Mouse (Mus musculus) liver, embryonic 11.5 days (tissue): ENCODE measurements around the gene Stat1. TPM values are rescaled to one million over a fixed set of nuclear protein-coding genes. Genes with fewer than 3 reads are reported as not detected.
A peak's percentile ranks its signal among the peaks of the same experiment; 100 is the strongest.

Source experiments
- ATAC-seq: fragments of 200-750 bp; cut with Nextera tagmentation; replicated peaks from 2 replicates; pipeline ENCODE4 v1.8.0; 2017; ENCODE audit warnings: moderate number of reproducible peaks, mild to moderate bottlenecking, moderate TSS enrichment, moderate library complexity; ENCODE audit not compliant: low FRiP score
- DNase-seq: peaks from one replicate; pipeline ENCODE4 v3.0.0-alpha.2; 2017; ENCODE audit warnings: low spot score
- H3K27ac ChIP-seq: fragments of 300-500 bp; sonication (generic); 2 replicates; pipeline ENCODE4 v1.5.1; 2014; ENCODE audit warnings: mild to moderate bottlenecking, low read depth, low read length, control low read depth
- H3K27me3 ChIP-seq: fragments of 300-500 bp; sonication (generic); replicated peaks from 2 replicates; pipeline ENCODE4 v1.6.1; 2014; ENCODE audit warnings: low read length, mixed read lengths; ENCODE audit not compliant: control insufficient read depth, insufficient read depth
- H3K36me3 ChIP-seq: fragments of 300-500 bp; sonication (generic); 2 replicates; pipeline ENCODE4 v1.6.1; 2014; ENCODE audit warnings: mild to moderate bottlenecking, low read length, moderate library complexity, mixed read lengths; ENCODE audit not compliant: control insufficient read depth, insufficient read depth
- H3K4me1 ChIP-seq: fragments of 300-500 bp; sonication (generic); replicated peaks from 2 replicates; pipeline ENCODE4 v1.6.1; 2014; ENCODE audit warnings: low read length, mixed read lengths; ENCODE audit not compliant: control insufficient read depth, insufficient read depth
- H3K4me2 ChIP-seq: fragments of 300-500 bp; sonication (generic); 2 replicates; pipeline ENCODE4 v1.6.1; 2014; ENCODE audit warnings: mild to moderate bottlenecking, control low read depth, moderate library complexity
- H3K4me3 ChIP-seq: fragments of 300-500 bp; sonication (generic); 2 replicates; pipeline ENCODE4 v1.5.1; 2014; ENCODE audit warnings: low read depth, low read length, control low read depth
- H3K9ac ChIP-seq: fragments of 300-500 bp; sonication (generic); 2 replicates; pipeline ENCODE4 v1.6.1; 2014; ENCODE audit warnings: low read depth, low read length, control low read depth
- H3K9me3 ChIP-seq: fragments of 300-500 bp; sonication (generic); 2 replicates; pipeline ENCODE4 v1.6.1; 2016; ENCODE audit warnings: low read length, inconsistent platforms, mixed read lengths; ENCODE audit not compliant: control insufficient read depth
- WGBS: fragments of 180-500 bp; shearing (Covaris S2); extraction: QIAGEN DNeasy Blood & Tissue Kit; methylation state at CpG from one replicate; pipeline ENCODE4 v1.1.7; 2014; 5-methylcytosine and 5-hydroxymethylcytosine counted together
- polyA plus RNA-seq: library from polyadenylated mRNA; unstranded; fragments of >200 nt; fragmentation: Nextera tagmentation; extraction: Ambion mirVana; gene quantifications from 2 replicates; pipeline ENCODE4 v1.2.1, GENCODE M21; 2014

Stat1 gene
- polyA plus RNA-seq, 1 experiment from 2014 or later = 17.8 TPM

GRCm38 (mm10) chr1:52120191-52120590 is 951 bp downstream of the Stat1 start:
- Histone ChIP-seq H3K9me3 (no peaks in the 10 kb centered on the region), H3K27ac (no peak overlapping the region), H3K4me1 (peaks cover 2% of the 10 kb centered on the region), H3K27me3 (no peaks in the 10 kb centered on the region), H3K4me3 (peak overlapping the region; percentile 89), H3K4me2 (peak overlapping the region; percentile 85), H3K36me3 (no peaks in the 10 kb centered on the region), H3K9ac (no peak overlapping the region)
- ATAC-seq (no peak), DNase-seq (no peak)
- 26% methylated on average over 10 of the region's 10 CpGs for WGBS

DNA sequence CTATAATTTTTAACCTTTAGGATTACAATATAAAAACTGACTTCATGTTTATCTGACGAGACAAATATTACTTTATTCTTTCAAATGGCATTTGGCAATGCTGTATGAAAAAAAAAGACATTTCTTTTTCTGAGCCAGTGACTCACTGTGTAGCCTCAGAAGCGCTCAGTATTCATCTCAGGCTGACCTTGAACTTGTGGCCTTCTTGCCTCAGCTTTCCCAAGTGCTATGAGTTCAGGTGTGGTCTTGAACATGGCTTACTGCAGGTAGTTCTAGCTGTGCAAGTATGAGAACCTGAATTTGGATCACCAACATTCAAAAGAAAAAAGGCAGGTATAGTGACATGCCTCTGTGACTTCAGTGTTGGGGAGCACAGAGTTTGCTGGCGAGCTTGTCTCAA is 1.8 kb downstream of the Stat1 start:
- H3K27me3 ChIP-seq = no peaks in the 10 kb centered on the region
- no peak overlapping the region for H3K4me2 ChIP-seq
- H3K36me3 ChIP-seq = no peaks in the 10 kb centered on the region
- no peaks in the 10 kb centered on the region for H3K9me3 ChIP-seq
- no peak overlapping the region for H3K4me3 ChIP-seq
- no peak overlapping the region for H3K9ac ChIP-seq
- DNase-seq (no peak), ATAC-seq (no peak)
- H3K27ac ChIP-seq = no peak overlapping the region
- WGBS = 75% methylated on average over 3 of the region's 3 CpGs
- H3K4me1 ChIP-seq = peaks cover 2% of the 10 kb centered on the region

GRCm38 (mm10) chr1:52124818-52125217 is 5.6 kb downstream of the Stat1 start:
- Histone ChIP-seq H3K36me3 (peaks cover 5% of the 10 kb centered on the region), H3K27ac (no peak overlapping the region), H3K9ac (no peak overlapping the region), H3K9me3 (no peaks in the 10 kb centered on the region), H3K4me2 (no peak overlapping the region), H3K4me1 (no peaks in the 10 kb centered on the region; the same call in 1 of the 2 replicates), H3K4me3 (no peak overlapping the region), H3K27me3 (no peaks in the 10 kb centered on the region)
- DNase-seq (no peak), ATAC-seq (no peak)
- WGBS = 71% methylated on average over 3 of the region's 3 CpGs

DNA sequence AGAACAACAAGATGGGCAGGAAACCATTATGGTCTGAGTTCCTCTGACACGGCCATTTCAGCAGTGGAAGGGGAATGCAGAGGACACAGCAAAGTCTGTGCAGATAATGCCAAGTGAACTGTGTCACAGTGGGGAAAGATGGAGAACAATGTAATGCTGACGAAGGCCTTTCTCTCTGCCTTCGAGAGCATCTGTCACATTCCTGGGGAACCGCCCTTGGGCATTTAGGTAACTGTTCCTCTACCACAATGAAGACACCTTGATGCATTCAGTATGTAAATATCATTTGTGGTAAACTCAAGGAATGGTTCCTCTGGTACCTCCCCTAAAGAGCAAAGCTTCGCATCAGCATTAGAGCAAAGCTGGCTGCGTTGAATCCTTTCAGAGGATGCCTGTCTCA is 8.1 kb downstream of the Stat1 start:
- H3K4me2 ChIP-seq = no peak overlapping the region
- no peak overlapping the region for H3K9ac ChIP-seq
- H3K27ac ChIP-seq = no peak overlapping the region
- no peaks in the 10 kb centered on the region for H3K9me3 ChIP-seq
- 93% methylated on average over 6 of the region's 6 CpGs for WGBS
- no peak overlapping the region for H3K4me3 ChIP-seq
- no peaks in the 10 kb centered on the region for H3K4me1 ChIP-seq
- H3K27me3 ChIP-seq = no peaks in the 10 kb centered on the region
- peaks cover 5% of the 10 kb centered on the region for H3K36me3 ChIP-seq
- no peak for ATAC-seq
- DNase-seq = no peak

GRCm38 (mm10) chr1:52129794-52130193 is 10.6 kb downstream of the Stat1 start:
- peaks cover 5% of the 10 kb centered on the region for H3K36me3 ChIP-seq
- H3K27me3 ChIP-seq = no peaks in the 10 kb centered on the region
- no peaks in the 10 kb centered on the region for H3K9me3 ChIP-seq
- H3K4me1 ChIP-seq = no peaks in the 10 kb centered on the region
- H3K4me2 ChIP-seq = no peak overlapping the region
- ATAC-seq (no peak), DNase-seq (no peak)
- no peak overlapping the region for H3K27ac ChIP-seq
- H3K9ac ChIP-seq = no peak overlapping the region
- H3K4me3 ChIP-seq = no peak overlapping the region
- WGBS = 66% methylated on average over 6 of the region's 6 CpGs

DNA sequence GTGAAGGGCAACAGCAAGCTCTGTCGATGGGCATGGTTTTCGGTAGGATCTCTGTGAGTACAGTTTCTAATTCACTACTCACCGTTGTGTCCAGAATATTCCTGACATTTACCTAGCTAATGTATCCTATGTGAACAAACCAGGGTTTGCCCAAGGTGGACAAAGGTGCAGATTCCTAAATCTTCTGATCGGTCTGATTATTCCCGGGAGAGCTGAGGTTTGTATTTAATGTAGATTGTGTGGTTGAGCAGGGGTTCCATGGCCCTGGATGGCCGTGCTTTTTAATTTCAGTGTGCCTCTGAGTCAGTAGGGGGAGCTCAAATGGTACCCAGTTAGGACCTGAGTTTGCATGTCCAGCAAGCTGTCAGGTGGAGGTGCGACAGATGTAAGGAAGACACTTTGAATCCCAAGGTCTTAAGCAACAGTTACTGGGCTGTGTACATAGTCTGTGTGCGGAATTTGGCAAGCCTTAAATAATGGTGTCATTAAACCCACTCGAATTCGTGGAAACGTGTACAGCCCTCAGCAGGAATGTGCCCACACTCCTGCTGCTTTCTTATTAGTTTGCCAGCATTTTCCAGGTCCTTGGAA is 12.6 kb downstream of the Stat1 start:
- Histone ChIP-seq H3K36me3 (peaks cover under 1% of the 10 kb centered on the region), H3K27ac (no peak overlapping the region), H3K27me3 (no peaks in the 10 kb centered on the region), H3K9me3 (no peaks in the 10 kb centered on the region), H3K4me2 (no peak overlapping the region), H3K4me1 (no peaks in the 10 kb centered on the region), H3K4me3 (no peak overlapping the region), H3K9ac (no peak overlapping the region)
- ATAC-seq (no peak), DNase-seq (no peak)
- WGBS = 82% methylated on average over 11 of the region's 11 CpGs

DNA sequence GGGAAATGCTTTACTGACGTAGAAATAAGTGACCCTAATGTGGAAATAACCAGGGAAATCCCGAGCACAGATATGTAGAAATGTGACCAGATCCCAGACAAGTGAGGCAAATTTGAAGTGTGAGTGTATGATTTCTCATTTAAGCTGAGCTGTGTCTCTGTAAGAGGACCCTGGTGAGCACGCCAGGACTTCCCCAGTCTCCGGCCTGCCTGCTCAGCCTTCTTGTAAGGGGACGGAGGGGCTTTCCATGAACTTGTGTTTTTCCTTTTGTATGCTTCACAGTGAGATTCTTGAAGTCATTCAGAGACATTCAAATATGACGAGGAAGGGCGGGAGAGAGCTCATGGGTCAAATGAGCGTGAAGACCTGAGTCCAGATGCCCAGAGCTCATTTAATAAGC is 14.0 kb downstream of the Stat1 start:
- Histone ChIP-seq H3K27me3 (no peaks in the 10 kb centered on the region), H3K4me2 (no peak overlapping the region), H3K9me3 (no peaks in the 10 kb centered on the region), H3K36me3 (peaks cover 4% of the 10 kb centered on the region; the same call in 1 of the 2 replicates), H3K4me1 (0 out of 2 replicates have a peak, but pooled peaks cover 2% of the 10 kb centered on the region), H3K27ac (no peak overlapping the region), H3K4me3 (no peak overlapping the region), H3K9ac (no peak overlapping the region)
- 92% methylated on average over 8 of the region's 8 CpGs for WGBS
- ATAC-seq (no peak), DNase-seq (no peak)

- DNase-seq = no peak
- H3K9me3 ChIP-seq = no peaks in the 10 kb centered on the region
- no peaks in the 10 kb centered on the region for H3K27me3 ChIP-seq
- H3K27ac ChIP-seq = no peak overlapping the region
- H3K4me3 ChIP-seq = no peak overlapping the region
- no peak overlapping the region for H3K4me2 ChIP-seq
- H3K9ac ChIP-seq = no peak overlapping the region
- ATAC-seq = no peak
- 80% methylated on average over 16 of the region's 16 CpGs for WGBS
- H3K4me1 ChIP-seq = 0 out of 2 replicates have a peak, but pooled peaks cover 2% of the 10 kb centered on the region
- peaks cover 4% of the 10 kb centered on the region; the same call in 1 of the 2 replicates for H3K36me3 ChIP-seq
Measured at GRCm38 (mm10) chr1:52137292-52137691, 18.1 kb downstream of the Stat1 start.

DNA sequence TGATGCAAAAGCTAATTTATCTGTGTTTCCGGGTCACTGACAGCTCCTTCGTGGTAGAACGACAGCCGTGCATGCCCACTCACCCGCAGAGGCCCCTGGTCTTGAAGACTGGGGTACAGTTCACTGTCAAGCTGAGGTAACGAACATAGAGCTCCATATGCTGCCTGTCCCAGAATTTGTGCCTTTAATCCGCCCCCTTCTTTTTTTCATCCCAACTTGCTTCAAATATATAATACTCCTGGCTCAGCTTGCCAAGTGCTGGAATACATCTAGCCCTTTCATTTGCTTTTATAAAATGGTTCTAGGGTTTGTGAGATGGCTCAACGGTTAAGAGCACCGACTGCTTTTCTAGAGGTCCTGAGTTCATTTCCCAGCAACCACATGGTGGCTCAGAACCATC is 21.3 kb downstream of the Stat1 start:
- 86% methylated on average over 9 of the region's 9 CpGs for WGBS
- H3K36me3 ChIP-seq = peaks cover 4% of the 10 kb centered on the region; the same call in 1 of the 2 replicates
- no peak for ATAC-seq
- no peak overlapping the region for H3K4me2 ChIP-seq
- no peaks in the 10 kb centered on the region for H3K27me3 ChIP-seq
- 0 out of 2 replicates have a peak, but pooled peaks cover 2% of the 10 kb centered on the region for H3K4me1 ChIP-seq
- H3K9ac ChIP-seq = no peak overlapping the region
- no peak overlapping the region for H3K4me3 ChIP-seq
- no peak overlapping the region for H3K27ac ChIP-seq
- H3K9me3 ChIP-seq = no peaks in the 10 kb centered on the region
- DNase-seq = no peak
